Mouse (Mus musculus) left cerebral cortex, adult 11 months (tissue): ENCODE results near the gene Fkbp4.

Experiments
- DNase-seq: peaks from one replicate; pipeline ENCODE4 v3.0.0; 2022; ENCODE audit warnings: low spot score

The Fkbp4 gene

GRCm38 (mm10) chr6:128438317-128438870, at the start of gene Fkbp4:
Gene Fkbp4, minus strand, starts transcription at chr6:128438677.
- peak; percentile 87 for DNase-seq

- DNase-seq: no peak
Observed at GRCm38 (mm10) chr6:128487736-128488135, 49.3 kb upstream of the Fkbp4 start.

- peak; percentile 89 for DNase-seq
Observed at GRCm38 (mm10) chr6:128479463-128480454, 41.3 kb upstream of the Fkbp4 start.

- no peak for DNase-seq
Observed at GRCm38 (mm10) chr6:128477495-128477894, 39.0 kb upstream of the Fkbp4 start.

GRCm38 (mm10) chr6:128474112-128474511, 35.6 kb upstream of the Fkbp4 start:
- DNase-seq: no peak

GRCm38 (mm10) chr6:128469451-128469850, 31.0 kb upstream of the Fkbp4 start:
- DNase-seq: no peak

GRCm38 (mm10) chr6:128467298-128467697, 28.8 kb upstream of the Fkbp4 start:
- DNase-seq: no peak

- no peak for DNase-seq
Observed at GRCm38 (mm10) chr6:128466563-128466962, 28.1 kb upstream of the Fkbp4 start.

- DNase-seq: no peak
Observed at GRCm38 (mm10) chr6:128466043-128466442, 27.6 kb upstream of the Fkbp4 start.

- DNase-seq: no peak
Observed at GRCm38 (mm10) chr6:128464996-128465395, 26.5 kb upstream of the Fkbp4 start.

GRCm38 (mm10) chr6:128461606-128462005, 23.1 kb upstream of the Fkbp4 start:
- no peak for DNase-seq

- DNase-seq: no peak
Observed at GRCm38 (mm10) chr6:128460729-128461503, 22.4 kb upstream of the Fkbp4 start.

GRCm38 (mm10) chr6:128460321-128460720, 21.8 kb upstream of the Fkbp4 start:
- no peak for DNase-seq

- no peak for DNase-seq
Observed at GRCm38 (mm10) chr6:128457186-128457585, 18.7 kb upstream of the Fkbp4 start.

- no peak for DNase-seq
Observed at GRCm38 (mm10) chr6:128455835-128456605, 17.5 kb upstream of the Fkbp4 start.

- no peak for DNase-seq
Observed at GRCm38 (mm10) chr6:128447063-128447462, 8.6 kb upstream of the Fkbp4 start.

GRCm38 (mm10) chr6:128445761-128446535, 7.5 kb upstream of the Fkbp4 start:
- no peak for DNase-seq

- no peak for DNase-seq
Observed at GRCm38 (mm10) chr6:128440238-128440637, 1.8 kb upstream of the Fkbp4 start.

GRCm38 (mm10) chr6:128438871-128439341, 429 bp upstream of the Fkbp4 start:
- no peak for DNase-seq

GRCm38 (mm10) chr6:128437731-128438316, 653 bp downstream of the Fkbp4 start:
- DNase-seq: no peak
